Mouse (Mus musculus): ENCODE data around the gene Ephx3.

Gene Ephx3

DNA sequence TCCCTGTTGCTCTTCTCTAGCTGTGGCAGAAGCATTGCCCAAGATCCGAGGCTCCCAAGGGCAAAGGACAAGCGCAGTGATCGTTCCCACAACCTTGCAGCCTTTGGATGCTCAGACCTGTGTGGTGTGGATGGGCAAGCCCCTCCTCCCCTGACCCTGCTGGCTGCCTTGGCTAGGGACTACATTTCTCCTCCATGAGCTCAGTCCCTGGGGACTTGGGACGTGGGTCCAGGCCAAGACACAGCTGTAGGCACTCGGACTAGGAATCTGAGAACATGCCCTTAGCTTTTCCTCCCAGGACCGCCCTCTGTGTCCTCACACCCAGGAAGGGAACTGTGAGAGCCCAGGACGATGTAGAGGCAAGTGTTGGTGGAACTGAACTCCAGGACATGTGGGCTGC is 16.2 kb downstream of the Ephx3 start:
- no peak for DNase-seq (ENCODE audit: low spot score in 2 of 2)

DNA sequence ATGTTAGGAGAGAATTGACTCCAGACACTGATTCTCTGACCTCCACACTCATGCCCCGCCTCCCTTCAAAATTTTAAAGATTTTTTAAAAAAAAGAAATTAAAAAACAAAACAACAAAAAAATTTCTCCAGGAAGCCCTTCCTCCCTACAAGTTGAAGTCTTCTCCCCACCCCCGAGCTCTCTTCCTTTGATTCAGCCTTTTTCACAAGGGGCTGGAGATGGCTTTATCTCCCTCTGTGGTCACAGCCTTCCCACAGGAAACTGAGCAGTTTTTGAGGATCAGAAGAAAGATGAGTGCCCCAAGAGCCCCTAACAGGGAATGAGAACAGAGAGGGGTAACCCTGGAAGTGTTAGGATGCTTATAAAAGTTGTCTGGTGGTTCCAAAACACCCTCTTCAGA is 16.9 kb downstream of the Ephx3 start:
- no peak for DNase-seq (ENCODE audit: low spot score in 2 of 2)

DNA sequence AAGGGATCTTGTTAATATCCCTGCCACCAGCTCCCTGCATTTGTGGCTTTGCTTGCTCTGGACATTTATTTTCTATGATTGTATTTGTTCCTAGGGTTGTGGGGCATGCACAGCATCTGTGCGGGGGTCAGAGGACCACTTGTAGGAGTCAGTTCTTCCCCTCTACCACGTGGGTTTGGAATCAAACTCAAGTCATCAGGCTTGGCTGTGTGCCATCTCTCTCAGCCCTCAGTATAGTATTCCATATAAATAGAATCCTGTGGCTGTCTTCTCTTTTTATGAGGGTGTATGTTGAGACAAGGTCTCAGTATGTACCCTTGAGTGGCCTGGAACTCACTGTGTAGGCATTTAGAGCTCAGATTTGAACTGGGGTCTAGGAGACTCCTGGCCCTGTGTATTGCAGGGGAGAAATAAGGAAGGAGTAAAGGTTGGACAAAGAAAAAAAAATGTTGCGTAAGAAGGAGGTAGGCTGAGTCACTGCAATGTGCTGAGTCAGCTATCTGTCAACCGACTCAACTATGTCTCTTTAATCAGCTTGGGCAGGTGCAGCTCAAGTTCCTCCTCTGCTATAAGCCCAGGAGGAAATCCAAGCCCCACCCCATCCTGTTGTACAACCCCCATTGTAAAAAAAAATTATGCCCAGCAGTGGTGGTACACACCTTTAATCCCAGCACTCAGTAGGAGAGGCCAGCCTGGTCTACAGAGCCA is 19.7 kb downstream of the Ephx3 start:
- DNase-seq (ENCODE audit: low spot score in 2 of 2) = no peak

DNA sequence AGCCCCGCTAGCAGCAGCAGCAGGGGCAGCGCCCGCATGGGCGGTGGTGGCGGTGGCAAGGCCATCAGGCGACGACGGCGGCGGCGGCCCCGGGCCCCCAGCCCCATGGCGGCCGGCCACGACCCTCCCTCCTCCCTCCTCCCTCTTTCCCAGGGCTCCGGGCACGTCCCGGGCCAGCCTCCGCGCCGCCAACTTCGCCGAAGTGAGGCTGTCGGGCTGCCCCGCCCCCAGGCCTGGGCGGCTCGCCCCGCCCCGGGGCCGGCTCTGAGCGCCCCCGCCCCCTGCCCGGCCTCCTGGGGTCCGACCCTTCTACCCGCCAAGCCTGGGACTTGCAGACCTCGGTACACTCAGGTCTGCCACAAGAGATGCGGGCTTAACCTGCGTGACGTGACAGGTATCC is 22.7 kb downstream of the Ephx3 start, which contains the start of gene Notch3:
Gene Notch3 (minus strand): TSS at position 166 of the 400 bp plus-strand sequence.
- peak; percentile 37 to 60 for DNase-seq (ENCODE audit: low spot score in 2 of 2)

DNA sequence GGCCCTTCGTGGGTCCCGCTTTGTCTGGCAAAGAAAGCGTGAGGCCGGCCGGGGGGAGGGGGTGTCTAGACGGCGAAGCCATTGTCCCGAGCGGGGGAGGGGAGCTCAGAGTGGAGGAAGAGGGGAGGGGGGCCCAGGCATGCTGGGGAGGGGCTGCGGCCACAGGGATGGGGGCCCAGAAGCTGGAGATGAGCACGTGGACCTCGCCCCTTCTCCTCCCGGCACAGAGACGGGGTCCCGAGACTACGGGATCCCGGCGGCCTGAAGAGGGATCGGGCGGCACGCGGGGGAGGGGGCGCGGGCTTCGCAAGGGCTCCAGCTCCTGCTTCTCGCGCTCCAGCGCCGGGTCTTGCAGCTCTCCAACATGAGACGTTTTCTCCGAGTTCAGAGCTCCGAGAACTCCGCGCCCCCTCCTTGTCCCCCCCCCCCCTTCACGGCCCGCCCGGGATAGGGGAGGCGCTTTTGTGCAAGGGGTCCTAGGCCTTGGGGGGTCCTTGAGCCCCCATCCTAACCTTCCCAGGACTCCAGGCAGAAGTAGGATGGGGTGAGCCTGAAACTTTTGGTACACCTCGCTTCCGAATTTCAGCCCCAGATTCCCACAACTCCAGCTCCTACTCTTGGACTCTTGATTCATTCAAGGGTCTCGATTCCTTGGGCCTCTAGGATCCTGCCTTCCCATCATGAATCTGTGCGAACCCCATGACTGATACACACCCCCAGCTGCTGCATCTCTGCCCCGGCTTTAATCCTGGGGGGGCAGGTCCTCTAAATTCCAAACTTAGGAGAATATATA is 23.4 kb downstream of the Ephx3 start:
- peak; percentile 66 to 79 for DNase-seq (ENCODE audit: low spot score in 2 of 2)

DNA sequence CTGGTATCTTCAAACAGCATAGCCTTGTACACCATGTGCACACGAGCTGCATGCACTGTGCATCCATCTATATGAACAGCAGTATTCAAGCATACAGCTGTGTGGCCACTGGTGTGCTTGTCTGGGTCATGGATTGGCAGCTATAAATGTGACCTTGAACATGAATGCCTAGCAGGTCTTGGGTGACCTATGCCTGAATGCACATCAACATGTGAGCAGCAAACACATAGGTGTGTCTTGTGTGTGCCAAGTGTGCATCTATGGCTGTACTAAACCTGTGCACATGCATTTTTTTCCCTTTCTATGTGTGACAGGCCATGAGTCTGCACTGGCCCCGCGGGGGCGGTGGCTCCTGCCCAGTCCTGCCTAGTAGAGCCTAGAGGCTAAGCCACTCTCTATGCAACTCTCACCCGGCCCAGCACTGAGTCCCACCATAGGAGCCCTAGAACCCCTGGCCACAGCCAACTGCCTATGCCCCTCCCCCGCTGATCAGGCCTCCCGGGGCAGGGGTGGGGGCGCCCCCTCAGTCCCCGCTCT is 24.0 kb downstream of the Ephx3 start:
- DNase-seq (ENCODE audit: low spot score in 2 of 2) = no peak

DNA sequence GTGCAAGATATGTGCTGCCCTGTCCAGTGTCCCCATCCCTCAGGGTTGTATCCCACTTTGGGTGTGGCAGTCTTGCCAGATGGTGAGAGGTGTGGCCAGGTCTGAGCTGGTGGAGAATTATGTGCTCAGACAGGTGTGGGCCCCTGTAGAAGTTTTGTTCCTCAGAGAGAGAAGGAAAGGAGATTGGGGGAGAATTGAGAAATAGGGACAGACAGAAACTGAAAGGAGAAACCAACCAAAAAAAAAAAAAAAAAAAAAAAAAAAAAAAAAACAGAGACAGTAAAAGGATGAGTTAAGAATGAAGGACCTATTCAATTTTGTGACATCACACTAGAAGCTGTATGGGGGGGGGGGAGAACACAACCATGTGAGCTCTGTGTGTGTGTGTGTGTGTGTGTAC is 24.6 kb downstream of the Ephx3 start:
- DNase-seq (ENCODE audit: low spot score in 2 of 2) = no peak

DNA sequence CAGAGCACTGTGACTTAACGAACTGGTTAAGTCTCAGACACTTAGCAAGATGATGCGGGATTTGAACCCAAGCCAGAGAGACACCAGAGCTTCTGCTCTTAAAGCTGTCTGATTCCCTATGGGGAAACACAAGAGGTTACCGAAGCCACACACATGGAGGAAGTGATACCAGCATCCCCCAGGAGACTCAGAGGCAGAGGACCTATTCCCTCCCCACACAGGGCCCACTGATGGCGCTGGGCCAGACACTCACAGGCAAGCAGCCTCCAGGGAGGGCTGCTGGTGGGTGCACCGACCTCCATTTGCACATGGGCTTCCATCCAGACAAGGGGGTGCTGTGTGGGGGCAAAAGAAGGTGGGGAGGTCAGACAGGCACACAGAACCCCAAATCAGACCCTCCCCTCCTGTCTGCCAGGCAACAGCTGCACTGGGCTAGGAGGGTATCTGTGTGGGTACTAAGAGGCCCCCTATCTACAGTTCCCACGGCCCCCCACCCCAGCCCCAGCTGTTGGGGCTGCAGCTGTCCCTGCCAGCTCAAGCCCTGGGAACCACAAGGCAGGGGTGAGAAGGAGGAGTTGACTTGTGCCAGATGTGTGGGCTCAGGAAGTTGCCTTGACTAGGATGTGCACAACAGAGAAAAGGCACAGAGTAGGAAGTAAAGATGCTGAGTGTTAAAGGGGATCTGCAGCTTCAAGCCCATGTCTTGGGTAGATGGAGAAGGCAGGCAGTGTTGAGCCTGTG is 25.3 kb downstream of the Ephx3 start:
- DNase-seq (ENCODE audit: low spot score in 2 of 2) = no peak

DNA sequence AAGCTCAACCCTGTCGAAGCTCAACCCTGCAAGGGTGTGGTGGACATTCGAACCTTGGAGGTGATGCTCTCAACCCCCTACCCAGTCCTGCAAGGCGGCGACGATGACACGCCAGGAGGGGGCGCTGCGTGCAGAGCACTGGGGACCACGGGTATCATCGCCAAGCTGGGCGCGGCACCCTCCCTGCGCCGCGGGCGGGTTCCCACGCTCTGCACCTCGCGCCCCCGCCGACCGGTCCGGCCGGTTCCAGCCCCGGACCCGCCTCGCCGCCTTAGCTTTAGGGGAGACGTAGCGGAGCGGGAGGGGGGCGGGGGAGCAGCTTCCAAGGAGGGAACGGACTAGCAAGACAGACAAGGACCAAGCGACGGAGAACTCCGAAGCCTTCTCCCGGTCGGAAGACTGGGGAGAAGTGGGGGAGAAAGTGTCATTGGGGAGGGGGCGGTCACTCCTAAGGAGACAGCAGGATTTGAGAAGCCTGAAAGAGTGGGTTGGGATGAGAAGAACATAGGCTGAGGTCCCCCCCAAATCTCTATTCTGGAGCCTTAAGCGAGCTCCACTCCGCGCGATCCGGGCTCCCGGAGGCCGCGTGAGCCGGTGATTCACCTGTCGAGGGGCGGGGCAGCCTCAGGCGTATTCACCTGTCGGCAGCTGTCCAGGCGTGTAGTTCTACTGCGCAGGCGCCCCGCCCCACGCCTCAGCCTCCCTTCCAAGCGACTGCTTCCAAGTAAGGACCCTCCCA is 27.1 kb downstream of the Ephx3 start:
- DNase-seq (ENCODE audit: low spot score in 2 of 2) = peak; percentile 74 to 78

DNA sequence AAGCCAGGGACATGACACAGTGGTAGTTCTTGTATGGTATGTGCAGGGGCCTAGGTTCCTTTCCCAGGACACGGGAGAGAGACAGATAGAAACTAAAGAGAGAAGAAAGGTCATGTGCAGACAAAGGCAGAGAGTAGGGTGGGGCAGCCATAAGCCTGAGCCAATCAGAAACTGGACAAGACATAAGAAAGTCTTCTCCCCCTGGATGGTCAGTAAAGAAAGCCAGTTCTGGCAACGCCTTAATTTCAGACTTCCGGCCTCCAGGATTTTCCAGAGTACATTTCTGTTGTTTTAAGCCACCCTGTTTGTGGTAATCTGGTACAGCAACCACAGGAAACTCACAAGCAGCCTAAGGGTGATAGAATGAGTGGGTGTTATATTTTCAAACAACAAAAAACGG is 28.5 kb downstream of the Ephx3 start:
- DNase-seq (ENCODE audit: low spot score in 2 of 2) = no peak

DNA sequence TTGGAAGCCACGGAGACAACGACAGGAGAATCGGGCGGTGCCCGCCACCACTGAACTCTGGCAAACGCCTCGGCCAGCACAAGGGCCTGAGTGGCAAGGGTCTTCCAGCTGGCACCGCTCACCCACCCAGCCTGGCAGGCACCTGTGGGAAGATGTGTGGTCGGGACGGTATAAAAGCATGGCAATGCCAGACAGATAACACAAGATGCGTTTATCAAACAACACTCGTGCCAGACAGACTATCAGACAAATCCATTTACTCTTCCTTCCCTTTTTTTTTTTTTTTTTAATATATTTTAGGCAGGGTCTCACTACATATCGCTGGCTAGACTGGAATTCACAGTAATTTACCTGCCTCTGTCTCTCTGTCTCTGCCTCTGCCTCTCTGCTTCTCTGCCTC is 30.5 kb downstream of the Ephx3 start:
- DNase-seq (ENCODE audit: low spot score in 2 of 2) = no peak

DNA sequence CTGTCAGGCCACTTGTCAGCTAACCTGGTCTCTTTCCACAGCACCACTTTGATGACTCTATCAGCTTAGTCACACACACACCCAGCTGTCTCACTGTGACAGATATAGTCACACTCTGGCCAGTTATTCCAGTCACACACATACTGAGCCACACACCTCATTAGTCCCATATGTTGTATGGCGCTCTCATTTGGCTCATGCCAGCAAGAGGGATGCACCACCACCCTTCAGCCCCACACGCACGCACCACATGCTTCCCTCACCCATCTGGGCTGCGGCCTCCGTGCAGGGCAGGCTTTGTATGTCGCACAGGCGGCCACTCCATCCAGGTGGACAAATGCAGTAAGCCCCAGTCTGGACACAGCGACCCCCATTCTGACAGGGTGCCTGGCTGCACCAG is 42.6 kb downstream of the Ephx3 start:
- DNase-seq (ENCODE audit: low spot score in 2 of 2) = peak in 1 of 2 experiments; percentile 21

DNA sequence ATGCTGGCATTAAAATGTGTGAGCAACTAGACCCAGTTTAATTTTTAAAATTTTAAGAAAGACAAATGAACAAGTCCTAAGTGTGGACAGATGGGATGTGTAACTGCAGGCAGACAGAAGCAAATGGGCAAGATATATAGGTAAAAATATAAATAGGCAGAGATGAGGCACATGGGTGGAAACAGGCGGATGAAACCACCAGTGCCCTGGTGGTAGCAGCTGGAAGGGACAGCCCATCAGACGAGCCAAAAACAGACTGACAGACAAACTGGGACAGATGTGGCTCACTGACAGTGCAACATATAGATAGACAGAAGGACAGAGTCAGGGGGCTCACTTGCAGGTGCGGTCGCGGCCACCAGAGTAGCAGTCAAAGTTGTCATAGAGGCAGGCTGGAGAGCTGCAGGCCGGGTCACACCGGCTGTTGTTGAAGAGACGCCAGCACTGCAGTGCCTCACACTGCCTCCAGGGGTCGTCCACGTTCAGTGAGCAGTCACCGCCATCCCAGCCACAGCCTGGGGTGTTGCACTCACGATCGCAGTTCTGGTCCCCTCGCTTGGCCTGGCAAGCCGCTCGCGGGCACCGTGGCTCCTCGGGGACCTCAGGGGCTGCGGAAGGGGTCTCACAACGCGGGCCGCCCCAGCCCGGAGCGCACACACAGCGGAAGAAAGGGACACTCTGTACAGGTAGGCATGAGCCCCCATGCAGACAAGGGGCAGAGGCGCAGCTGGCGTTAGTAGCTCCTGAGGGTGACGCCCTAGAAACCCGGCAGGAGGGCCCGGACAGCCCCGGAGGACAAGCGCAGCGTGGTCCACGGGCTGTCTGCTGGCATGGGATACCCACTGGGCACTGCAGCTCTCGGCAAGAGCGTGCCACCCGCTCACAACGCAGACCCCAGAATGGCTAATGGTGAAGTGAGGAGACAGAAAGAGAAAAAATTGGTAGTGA is 46.2 kb downstream of the Ephx3 start:
- peak; percentile 83 to 93 for DNase-seq (ENCODE audit: low spot score in 2 of 2)

DNA sequence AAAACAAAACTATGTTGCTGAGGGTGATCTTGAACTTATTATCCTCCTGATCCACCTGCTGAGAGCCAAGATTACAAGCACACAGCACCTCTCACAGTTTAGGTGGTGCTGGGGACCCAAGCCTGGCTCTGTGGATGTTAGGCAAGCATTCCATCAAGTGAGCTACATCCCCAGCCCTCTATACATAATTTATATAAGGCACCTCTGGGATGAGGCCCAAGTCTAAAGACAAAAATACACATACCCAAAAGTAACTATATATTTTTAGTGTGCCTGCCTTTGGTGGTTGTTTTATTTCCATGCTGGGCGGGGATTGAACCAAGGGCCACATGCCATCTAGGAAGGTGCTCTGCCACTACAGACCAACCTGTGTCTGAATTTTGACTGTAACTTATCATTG is 47.1 kb downstream of the Ephx3 start:
- DNase-seq (ENCODE audit: low spot score in 2 of 2) = no peak

All from cerebellum, postnatal 4 days (tissue).